Mouse (Mus musculus) cerebellum, adult 18-20 months (tissue): ENCODE results near the gene 9130204L05Rik.

Experiments used
- DNase-seq, 2 experiments: peaks; one replicate each; pipeline ENCODE4 v3.0.0; 2021

The 9130204L05Rik gene

DNA sequence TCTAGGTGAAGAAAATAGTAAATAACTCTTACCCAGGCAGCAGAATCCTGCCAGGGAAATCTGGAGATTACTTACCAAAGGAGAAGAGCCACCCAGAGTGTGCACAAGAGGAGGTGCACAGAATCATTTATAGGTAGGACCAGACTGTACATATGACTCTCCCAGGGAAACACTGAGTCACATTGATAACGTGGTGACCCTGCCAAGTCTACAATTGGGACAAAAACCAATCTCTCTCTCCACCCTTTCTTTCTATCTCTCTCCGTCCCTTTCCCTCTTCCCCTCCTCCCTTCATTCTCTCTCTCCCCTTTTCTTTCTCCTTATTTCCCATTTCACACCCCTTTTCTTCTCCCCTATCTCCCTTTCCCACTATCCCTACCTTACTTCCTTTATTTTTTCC, at the start of gene 9130204L05Rik:
Gene 9130204L05Rik, minus strand, starts transcription at position 101 of the 400 bp plus-strand sequence.
- DNase-seq = no peak

GRCm38 (mm10) chr3:91108696-91109095, 18.1 kb upstream of the 9130204L05Rik start:
- DNase-seq = no peak

DNA sequence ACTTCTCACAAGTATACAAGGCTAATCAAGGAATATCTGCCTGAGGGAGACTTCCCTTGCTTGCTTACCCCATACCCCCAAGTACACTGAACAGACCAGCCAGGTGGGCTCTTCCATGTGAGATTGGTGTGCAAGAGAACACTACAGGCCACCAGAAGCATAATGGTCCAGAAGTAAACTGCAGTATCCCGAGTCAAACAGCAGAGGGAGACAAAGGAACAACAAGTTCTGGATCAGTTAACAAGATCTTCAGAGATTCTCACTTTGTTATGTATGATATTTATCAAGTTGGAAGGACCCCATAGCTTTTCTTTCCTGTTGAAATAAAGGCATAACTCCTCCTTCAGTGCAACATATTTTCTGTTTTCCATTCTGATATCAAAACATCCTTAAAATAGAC, 31.4 kb downstream of the 9130204L05Rik start:
- no peak for DNase-seq

DNA sequence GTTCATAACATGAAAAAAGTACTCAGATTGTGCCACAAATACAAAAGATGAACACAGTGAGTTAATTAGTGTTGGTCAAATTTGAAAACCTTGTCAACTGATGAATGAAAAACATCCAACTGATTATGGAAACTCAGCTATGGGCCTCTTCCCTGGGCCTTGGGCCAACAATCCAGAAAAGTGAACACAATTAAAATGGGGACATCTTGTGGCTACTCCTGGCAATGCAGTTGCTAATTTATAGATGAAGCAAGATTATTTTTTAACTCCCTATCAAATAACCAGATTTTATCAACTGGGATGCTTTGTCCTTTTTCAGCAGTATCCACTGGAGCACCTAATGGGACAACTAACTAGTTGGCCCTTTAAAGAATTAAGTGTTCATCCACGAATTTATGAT, 37.9 kb downstream of the 9130204L05Rik start:
- DNase-seq = no peak
